Mouse (Mus musculus) layer of hippocampus, postnatal 25 days (tissue): ENCODE data around the gene Six1. TPM values are rescaled to one million over a fixed set of nuclear protein-coding genes. Genes with fewer than 3 reads are reported as not detected.

Source experiments
- total RNA-seq, 2 experiments: library from RNA; stranded (reverse); gene quantifications; 2 replicates each; pipeline ENCODE4 v1.2.3; 2021

Gene Six1
- total RNA-seq, 2 experiments from 2014 or later, result not detected

Other genes with a start within 250 kb of the Six1 start
- gene Six6, start 114.0 kb downstream of the Six1 start, total RNA-seq, result not detected
- gene 4930447C04Rik, start 113.1 kb downstream of the Six1 start, total RNA-seq, result 1 to 10 TPM; 4.9 to 6.9 TPM
- under 1 TPM; 0.57 to 0.59 TPM for gene Six4, start 59.6 kb upstream of the Six1 start, total RNA-seq
- 10 to 100 TPM; 21.4 to 22.0 TPM for gene Mnat1, start 69.8 kb upstream of the Six1 start, total RNA-seq
- 10 to 100 TPM in 1 of 2 experiments, 1 to 10 TPM in 1; 10.0 to 11.4 TPM for gene Trmt5, start 232.8 kb upstream of the Six1 start, total RNA-seq
- gene Slc38a6, start 232.9 kb upstream of the Six1 start, total RNA-seq, result 10 to 100 TPM in 1 of 2 experiments, 1 to 10 TPM in 1; 9.9 to 16.7 TPM